Mouse (Mus musculus) limb, embryonic 11.5 days (tissue): ENCODE measurements around the gene Nmral1. TPM values are rescaled to one million over a fixed set of nuclear protein-coding genes. Genes with fewer than 3 reads are reported as not detected.

Experiments used
- ATAC-seq: fragments of 200-750 bp; cut with Nextera tagmentation; 2 replicates; pipeline ENCODE4 v1.8.0; 2017; ENCODE audit warnings: low read depth; ENCODE audit not compliant: insufficient number of reproducible peaks, low FRiP score, low TSS enrichment
- DNase-seq: peaks from one replicate; pipeline ENCODE4 v3.0.0-alpha.2; 2015; ENCODE audit warnings: low spot score
- H3K27ac ChIP-seq: fragments of 300-500 bp; sonication (generic); replicated peaks from 2 replicates; pipeline ENCODE4 v1.5.1; 2014; ENCODE audit warnings: low read depth, mild to moderate bottlenecking, low read length
- H3K27me3 ChIP-seq: fragments of 300-500 bp; sonication (generic); 2 replicates; pipeline ENCODE4 v1.6.1; 2014; ENCODE audit warnings: mild to moderate bottlenecking, low read length, mixed read lengths; ENCODE audit not compliant: control insufficient read depth, insufficient read depth
- H3K36me3 ChIP-seq: fragments of 300-500 bp; sonication (generic); 2 replicates; pipeline ENCODE4 v1.6.1; 2014; ENCODE audit warnings: mild to moderate bottlenecking, low read length, moderate library complexity, mixed read lengths; ENCODE audit not compliant: control insufficient read depth, insufficient read depth
- H3K4me1 ChIP-seq: fragments of 300-500 bp; sonication (generic); 2 replicates; pipeline ENCODE4 v1.6.1; 2014; ENCODE audit warnings: low read length, mixed read lengths; ENCODE audit not compliant: control insufficient read depth, insufficient read depth
- H3K4me2 ChIP-seq: fragments of 300-500 bp; sonication (generic); 2 replicates; pipeline ENCODE4 v1.6.1; 2014; ENCODE audit warnings: low read depth, mild to moderate bottlenecking, moderate library complexity; ENCODE audit not compliant: severe bottlenecking
- H3K4me3 ChIP-seq: fragments of 300-500 bp; sonication (generic); 2 replicates; pipeline ENCODE4 v1.5.1; 2014; ENCODE audit warnings: low read depth, low read length
- H3K9ac ChIP-seq: fragments of 300-500 bp; sonication (generic); 2 replicates; pipeline ENCODE4 v1.6.1; 2014; ENCODE audit warnings: mild to moderate bottlenecking, low read length
- H3K9me3 ChIP-seq: fragments of 300-500 bp; sonication (generic); 2 replicates; pipeline ENCODE4 v1.6.1; 2016; ENCODE audit warnings: low read length; ENCODE audit not compliant: control insufficient read depth
- WGBS: fragments of 180-500 bp; shearing (Covaris S2); extraction: QIAGEN DNeasy Blood & Tissue Kit; methylation state at CpG from one replicate; pipeline ENCODE4 v1.1.7; 2014; 5-methylcytosine and 5-hydroxymethylcytosine counted together
- polyA plus RNA-seq: library from polyadenylated mRNA; unstranded; fragments of >200 nt; fragmentation: Nextera tagmentation; extraction: Ambion mirVana; gene quantifications from 2 replicates; pipeline ENCODE4 v1.2.1, GENCODE M21; 2014

Gene Nmral1
- polyA plus RNA-seq, 1 experiment from 2014 or later: 249 TPM

DNA sequence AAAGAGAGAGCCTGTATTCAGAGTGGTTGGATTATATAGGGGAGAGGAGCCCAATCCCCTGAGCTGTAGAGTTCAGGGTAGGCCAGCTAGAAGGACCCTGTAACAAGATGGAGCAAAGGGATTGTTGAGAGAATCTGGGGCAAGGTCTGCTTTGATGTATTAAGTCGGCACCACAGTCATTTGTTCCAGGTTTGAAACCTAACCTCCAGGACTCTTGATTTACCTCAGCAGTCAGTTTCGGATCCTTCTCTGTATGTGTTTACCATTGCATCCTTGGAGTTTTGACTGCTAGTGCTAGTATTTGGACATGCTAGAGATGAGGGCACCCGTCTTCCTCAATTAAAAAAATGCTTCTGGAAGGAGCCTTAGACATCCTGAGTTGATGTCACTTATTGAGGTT lies 33.0 kb upstream of the Nmral1 start:
- H3K27ac ChIP-seq: no peak overlapping the region
- H3K4me2 ChIP-seq: no peak overlapping the region
- ATAC-seq: no peak
- H3K4me1 ChIP-seq: no peaks in the 10 kb centered on the region
- 94% methylated on average over 3 of the region's 3 CpGs for WGBS
- DNase-seq: no peak
- no peak overlapping the region for H3K4me3 ChIP-seq
- H3K36me3 ChIP-seq: no peaks in the 10 kb centered on the region
- no peaks in the 10 kb centered on the region for H3K27me3 ChIP-seq
- H3K9ac ChIP-seq: no peak overlapping the region
- H3K9me3 ChIP-seq: no peaks in the 10 kb centered on the region

DNA sequence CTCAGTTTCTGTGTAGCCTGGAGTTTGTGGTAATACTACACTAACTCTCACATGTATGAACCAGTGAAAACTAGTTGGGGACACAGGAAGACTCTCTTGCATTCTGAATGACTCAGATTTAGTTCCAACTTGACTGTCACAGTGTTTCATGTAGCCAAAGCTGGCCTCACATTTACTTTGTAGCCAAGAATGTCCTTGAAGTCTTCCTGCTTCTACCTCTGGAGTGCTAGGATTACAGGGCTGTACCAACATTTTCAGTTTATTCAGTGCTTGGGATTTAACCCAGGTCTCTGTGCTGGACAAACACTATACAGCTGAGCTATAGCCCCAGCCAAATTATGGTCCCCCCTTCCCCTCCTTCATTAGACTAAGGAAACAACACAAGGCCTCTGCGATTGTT lies 23.0 kb upstream of the Nmral1 start:
- Histone ChIP-seq H3K4me3 (no peak overlapping the region), H3K4me1 (no peaks in the 10 kb centered on the region), H3K4me2 (no peak overlapping the region), H3K27ac (no peak overlapping the region), H3K36me3 (no peaks in the 10 kb centered on the region), H3K9me3 (no peaks in the 10 kb centered on the region; the same call in 1 of the 2 replicates), H3K9ac (no peak overlapping the region), H3K27me3 (no peaks in the 10 kb centered on the region)
- ATAC-seq (no peak), DNase-seq (no peak)
- 89% methylated on average over 1 of the region's 1 CpGs for WGBS

DNA sequence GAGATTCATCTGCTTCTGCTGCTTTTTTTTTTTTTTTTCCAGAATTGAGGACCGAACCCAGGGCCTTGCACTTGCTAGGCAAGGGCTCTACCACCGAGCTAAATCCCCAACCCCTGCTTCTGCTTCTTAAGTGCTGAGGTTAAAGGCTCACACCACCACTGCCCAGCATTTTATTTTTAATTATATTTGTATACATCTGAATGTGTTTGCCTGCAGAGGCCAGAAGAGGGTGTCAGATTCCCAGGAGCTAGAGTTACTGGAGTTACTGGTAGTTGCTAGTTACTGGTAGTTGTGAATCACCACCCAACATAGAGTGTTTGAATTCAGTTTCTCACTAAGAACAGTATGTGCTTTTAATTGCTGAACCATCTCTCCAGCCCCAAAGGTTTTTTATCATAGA lies 20.8 kb upstream of the Nmral1 start:
- no peaks in the 10 kb centered on the region for H3K27me3 ChIP-seq
- 89% methylated on average over 2 of the region's 2 CpGs for WGBS
- H3K9me3 ChIP-seq: no peaks in the 10 kb centered on the region; the same call in 1 of the 2 replicates
- H3K27ac ChIP-seq: no peak overlapping the region
- DNase-seq (no peak), ATAC-seq (no peak)
- H3K4me3 ChIP-seq: no peak overlapping the region
- H3K9ac ChIP-seq: no peak overlapping the region
- H3K4me1 ChIP-seq: no peaks in the 10 kb centered on the region
- no peak overlapping the region for H3K4me2 ChIP-seq
- no peaks in the 10 kb centered on the region for H3K36me3 ChIP-seq

DNA sequence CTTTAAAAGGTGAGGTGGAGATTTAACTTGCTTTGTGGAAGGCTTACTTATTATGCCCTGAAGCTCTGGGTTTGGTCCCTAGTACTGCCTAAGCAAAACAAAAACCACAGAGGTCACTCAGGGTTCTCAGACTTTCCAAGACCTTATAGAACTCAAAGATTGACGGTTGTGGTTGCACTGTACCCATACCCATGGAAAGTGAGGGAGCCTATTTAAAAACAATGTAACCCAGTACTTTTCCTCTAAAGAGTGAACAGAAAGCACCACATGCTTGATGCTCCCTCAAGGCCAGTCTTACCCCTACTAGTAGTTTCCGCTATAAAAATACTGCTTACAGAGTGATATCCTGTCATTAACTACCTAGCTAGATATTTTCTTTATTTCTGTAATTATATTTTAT lies 17.1 kb upstream of the Nmral1 start:
- DNase-seq: no peak
- ATAC-seq: no peak
- Histone ChIP-seq H3K27me3 (no peaks in the 10 kb centered on the region), H3K4me2 (no peak overlapping the region), H3K27ac (no peak overlapping the region), H3K9ac (no peak overlapping the region), H3K36me3 (no peaks in the 10 kb centered on the region), H3K4me1 (no peaks in the 10 kb centered on the region), H3K9me3 (no peaks in the 10 kb centered on the region), H3K4me3 (no peak overlapping the region)
- WGBS: 96% methylated on average over 2 of the region's 2 CpGs

DNA sequence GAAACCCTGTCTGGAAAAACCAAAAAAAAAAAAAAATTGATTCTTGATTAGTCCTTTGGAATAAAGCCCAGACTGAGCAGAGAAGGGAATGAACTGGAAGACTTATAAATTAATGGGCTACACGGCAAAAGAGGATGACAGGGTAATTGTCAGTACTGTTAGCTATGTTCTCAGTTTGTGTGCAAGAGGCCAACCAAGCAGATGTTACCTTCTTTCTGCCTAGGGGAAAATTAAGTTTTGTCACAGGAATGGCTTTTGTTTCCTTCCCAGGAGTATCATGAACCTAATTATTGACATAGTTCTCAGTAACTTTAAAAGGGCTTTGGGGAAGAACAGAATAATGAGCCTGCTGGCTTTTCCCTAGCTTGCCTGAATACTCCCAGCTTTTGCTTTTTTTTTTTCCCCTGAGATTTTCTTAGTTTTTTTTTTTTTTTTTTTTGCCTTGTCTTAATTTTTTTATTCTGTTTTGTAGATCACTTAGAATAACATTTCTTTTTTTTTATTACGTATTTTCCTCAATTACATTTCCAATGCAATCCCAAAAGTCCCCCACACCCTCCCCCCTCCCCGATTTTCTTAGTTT lies 11.7 kb upstream of the Nmral1 start:
- no peak overlapping the region for H3K4me2 ChIP-seq
- H3K4me1 ChIP-seq: peaks cover 4% of the 10 kb centered on the region
- no peak for ATAC-seq
- H3K27me3 ChIP-seq: no peaks in the 10 kb centered on the region
- H3K9me3 ChIP-seq: no peaks in the 10 kb centered on the region
- no peaks in the 10 kb centered on the region for H3K36me3 ChIP-seq
- no peak for DNase-seq
- H3K27ac ChIP-seq: no peak overlapping the region
- WGBS: 90% methylated on average over 3 of the region's 3 CpGs
- no peak overlapping the region for H3K4me3 ChIP-seq
- no peak overlapping the region for H3K9ac ChIP-seq

DNA sequence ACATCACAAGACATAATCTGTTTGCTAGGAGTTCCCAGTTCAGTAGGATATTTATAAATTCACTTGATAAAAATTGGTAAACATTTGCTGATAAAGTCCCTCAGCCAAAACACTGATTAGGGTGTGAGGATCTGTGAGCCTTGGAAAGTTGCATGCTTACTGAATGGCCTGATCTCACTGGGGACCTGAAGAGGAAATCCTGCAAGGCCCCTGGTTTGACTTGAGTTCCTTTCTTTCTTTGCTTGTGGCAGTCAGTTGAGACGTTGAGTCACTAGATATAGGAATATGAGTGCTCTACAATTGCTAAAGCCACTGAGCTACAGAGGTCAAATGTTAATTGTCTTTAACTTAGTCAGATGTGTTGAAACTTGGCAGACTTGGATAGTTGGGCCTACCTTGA lies 8.8 kb upstream of the Nmral1 start:
- H3K4me2 ChIP-seq: no peak overlapping the region
- 71% methylated on average over 1 of the region's 1 CpGs for WGBS

DNA sequence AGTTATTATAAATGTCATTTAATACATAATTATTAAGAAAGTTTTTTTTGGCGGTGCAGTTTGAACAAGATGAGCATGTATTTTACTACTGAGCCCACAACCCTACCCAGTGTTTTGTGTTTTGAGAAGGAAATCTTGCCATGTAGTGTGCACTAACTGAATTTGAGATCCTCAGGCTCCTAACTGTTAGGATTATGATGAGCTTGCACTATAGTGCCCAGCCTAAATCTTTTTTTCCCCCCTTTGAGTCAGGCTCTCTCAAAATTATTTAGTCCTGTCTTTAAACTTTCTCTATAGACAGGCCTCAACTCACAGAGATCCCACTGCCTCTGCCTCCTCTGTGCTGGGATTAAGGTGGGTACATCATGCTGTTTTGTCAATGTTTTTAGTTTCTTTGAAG lies 8.4 kb upstream of the Nmral1 start:
- WGBS: 88% methylated on average over 1 of the region's 1 CpGs
- H3K36me3 ChIP-seq: no peaks in the 10 kb centered on the region
- H3K4me2 ChIP-seq: no peak overlapping the region
- H3K27ac ChIP-seq: no peak overlapping the region
- no peaks in the 10 kb centered on the region for H3K27me3 ChIP-seq
- DNase-seq (no peak), ATAC-seq (no peak)
- H3K9me3 ChIP-seq: no peaks in the 10 kb centered on the region
- H3K4me3 ChIP-seq: no peak overlapping the region
- H3K9ac ChIP-seq: no peak overlapping the region
- peaks cover 4% of the 10 kb centered on the region for H3K4me1 ChIP-seq

More for the DNA sequence above, 8.8 kb upstream of the Nmral1 start:
- Histone ChIP-seq H3K4me1 (peaks cover 4% of the 10 kb centered on the region), H3K27ac (no peak overlapping the region), H3K4me3 (no peak overlapping the region), H3K27me3 (no peaks in the 10 kb centered on the region), H3K9ac (no peak overlapping the region), H3K9me3 (no peaks in the 10 kb centered on the region), H3K36me3 (no peaks in the 10 kb centered on the region)
- DNase-seq (no peak), ATAC-seq (no peak)

DNA sequence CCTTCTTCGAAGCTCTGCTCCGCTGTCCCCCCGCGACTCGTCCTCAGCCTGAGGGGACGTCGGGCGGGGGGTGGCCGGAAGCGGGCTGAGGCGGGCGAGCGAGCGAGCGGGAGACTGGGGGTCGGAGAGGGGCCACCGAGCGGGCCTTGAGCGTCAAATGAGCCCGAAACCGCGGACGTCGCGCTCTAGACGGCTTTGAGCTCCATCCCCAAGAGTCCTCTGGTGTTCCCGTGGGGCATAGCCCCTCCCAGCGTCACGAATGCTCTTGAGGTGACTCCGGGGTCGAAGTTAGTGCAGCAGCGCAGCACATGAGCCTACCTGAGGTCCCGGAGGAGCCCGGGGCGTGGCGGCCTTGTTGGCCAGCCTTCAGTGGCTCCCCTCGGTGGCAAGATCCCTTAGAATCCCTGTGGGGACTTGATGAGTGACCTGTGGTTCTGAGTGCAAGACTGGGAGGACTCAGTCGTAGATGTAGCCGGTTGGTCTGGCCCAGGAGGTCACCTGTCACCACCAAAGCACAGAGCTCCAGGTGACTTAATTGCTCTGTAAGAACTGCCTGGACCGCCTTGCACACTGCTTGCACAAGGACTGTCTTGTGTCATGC lies 7.5 kb upstream of the Nmral1 start:
- WGBS: under 1% methylated on average over 40 of the region's 40 CpGs

More for the DNA sequence above, 7.5 kb upstream of the Nmral1 start:
- ATAC-seq (peak; percentile 9), DNase-seq (no peak)
- no peaks in the 10 kb centered on the region for H3K27me3 ChIP-seq
- peak overlapping the region; percentile 82 for H3K9ac ChIP-seq
- H3K27ac ChIP-seq: peak overlapping the region; percentile 69
- peak overlapping the region; percentile 85 for H3K4me2 ChIP-seq
- peak overlapping the region; percentile 82 for H3K4me3 ChIP-seq
- peaks cover 4% of the 10 kb centered on the region for H3K4me1 ChIP-seq
- no peaks in the 10 kb centered on the region for H3K9me3 ChIP-seq
- no peaks in the 10 kb centered on the region for H3K36me3 ChIP-seq
